Mouse (Mus musculus) granulocyte monocyte progenitor cell, adult 5-6 weeks (primary cell): ENCODE measurements at regions not wholly inside any gene's neighbourhood (a gene's known extent, or its start where the extent isn't known, plus 50 kb on each side); places are given as distances from the start of the nearest gene placed in this dataset.

ENCODE experiments used
- ATAC-seq: replicated peaks from 2 replicates; pipeline ENCODE4 v1.8.0; 2016; ENCODE audit warnings: mild to moderate bottlenecking, moderate TSS enrichment, inconsistent platforms; ENCODE audit not compliant: poor library complexity, severe bottlenecking

GRCm38 (mm10) chr9:113195556-113195955 lies 512.5 kb downstream of the Pdcd6ip start:
- ATAC-seq, result no peak

GRCm38 (mm10) chr9:113192773-113193172 lies 515.3 kb downstream of the Pdcd6ip start:
- ATAC-seq, result no peak

GRCm38 (mm10) chr9:113191163-113191562 lies 516.9 kb downstream of the Pdcd6ip start:
- no peak for ATAC-seq

- ATAC-seq, result no peak
These were observed 526.9 kb downstream of the Pdcd6ip start for GRCm38 (mm10) chr9:113181182-113181581.

GRCm38 (mm10) chr9:113177918-113178235 lies 530.2 kb downstream of the Pdcd6ip start:
- ATAC-seq, result no peak

- no peak for ATAC-seq
These were observed 530.7 kb downstream of the Pdcd6ip start for GRCm38 (mm10) chr9:113177181-113177917.

- ATAC-seq, result no peak
These were observed 536.2 kb downstream of the Pdcd6ip start for GRCm38 (mm10) chr9:113171767-113172405.

GRCm38 (mm10) chr9:113162897-113163874 lies 544.9 kb downstream of the Pdcd6ip start:
- no peak for ATAC-seq

- ATAC-seq, result no peak
These were observed 548.0 kb downstream of the Pdcd6ip start for GRCm38 (mm10) chr9:113160011-113160410.

- ATAC-seq, result no peak
These were observed 550.0 kb downstream of the Pdcd6ip start for GRCm38 (mm10) chr9:113158080-113158479.

- ATAC-seq, result no peak
These were observed 550.5 kb downstream of the Pdcd6ip start for GRCm38 (mm10) chr9:113157474-113158076.

- no peak for ATAC-seq
These were observed 551.4 kb downstream of the Pdcd6ip start for GRCm38 (mm10) chr9:113156707-113157106.

GRCm38 (mm10) chr9:113149084-113149483 lies 559.0 kb downstream of the Pdcd6ip start:
- ATAC-seq, result no peak

GRCm38 (mm10) chr9:113146571-113146970 lies 561.5 kb downstream of the Pdcd6ip start:
- ATAC-seq, result no peak

GRCm38 (mm10) chr9:113145036-113145435 lies 563.0 kb downstream of the Pdcd6ip start:
- no peak for ATAC-seq

- ATAC-seq, result no peak
These were observed 573.4 kb downstream of the Pdcd6ip start for GRCm38 (mm10) chr9:113134611-113135010.

GRCm38 (mm10) chr9:113123004-113123692 lies 584.9 kb downstream of the Pdcd6ip start:
- ATAC-seq, result no peak

- ATAC-seq, result no peak
These were observed 585.8 kb downstream of the Pdcd6ip start for GRCm38 (mm10) chr9:113122253-113122749.

GRCm38 (mm10) chr9:113120385-113120784 lies 587.7 kb downstream of the Pdcd6ip start:
- ATAC-seq, result no peak

GRCm38 (mm10) chr9:113119721-113120120 lies 588.3 kb downstream of the Pdcd6ip start:
- ATAC-seq, result no peak
